ENCODE assay signal across 8 mouse cellular contexts in genomic region chr16:94519028-94519427, GRCm38 (mm10). TPM values are rescaled to one million over a fixed set of nuclear protein-coding genes. Genes with fewer than 3 reads are reported as not detected.
A peak's percentile ranks its signal among the peaks of the same experiment; 100 is the strongest.
DNase-seq lines count a peak whose midpoint lies in the region; ATAC-seq and TF ChIP-seq lines count a peak whose summit lies in the region.

No protein-coding gene starts in this region.

- H3K36me3 ChIP-seq in kidney, postnatal 0 days (ENCODE audit: insufficient read depth, low read length), result no peaks in the 10 kb centered on the region

- peak overlapping the region; percentile 68 for H3K27ac ChIP-seq in kidney, postnatal 0 days

- TF ChIP-seq CTCF in kidney, postnatal 0 days (IDR thresholded peaks at IDR 0.05; ENCODE audit: low read depth), result no peak

- 29% methylated on average over 6 of the region's 6 CpGs for WGBS in kidney, postnatal 0 days

- peaks cover 12% of the 10 kb centered on the region; the same call in 1 of the 2 replicates for H3K4me1 ChIP-seq in kidney, postnatal 0 days (replicated peaks; ENCODE audit: insufficient read depth, low read length)

- ATAC-seq in kidney, postnatal 0 days (replicated peaks; ENCODE audit: low FRiP score, low read depth), result peak; percentile 58

- no peak overlapping the region for H3K9ac ChIP-seq in kidney, postnatal 0 days (ENCODE audit: low read depth, low read length)

- no peak overlapping the region for H3K4me2 ChIP-seq in kidney, postnatal 0 days (ENCODE audit: low read length)

- H3K4me3 ChIP-seq in kidney, postnatal 0 days (replicated peaks; ENCODE audit: low read depth, low read length), result no peak overlapping the region

- no peaks in the 10 kb centered on the region for H3K9me3 ChIP-seq in kidney, postnatal 0 days (replicated peaks; ENCODE audit: low read length)

- H3K27me3 ChIP-seq in kidney, postnatal 0 days (ENCODE audit: insufficient read depth, low read length), result no peaks in the 10 kb centered on the region

- DNase-seq in adrenal gland, postnatal 14 days, result peak; percentile 35
- no peak for DNase-seq in adrenal gland, adult 8-10 months
- DNase-seq in heart, adult 8-10 months (ENCODE audit: low spot score), result peak; percentile 72
- peak; percentile 86 for DNase-seq in kidney, postnatal 0 days (ENCODE audit: low spot score)
- peak; percentile 71 for DNase-seq in lung, postnatal 25 days (ENCODE audit: low spot score)
- DNase-seq in c-Kit-positive CD71-positive TER-119-positive erythroid progenitor cells, embryonic 14.5 days (ENCODE audit: low spot score), result no peak
- no peak for DNase-seq in cerebellum, postnatal 36 days
- DNase-seq in cerebellum, postnatal 14 days, result no peak

RNA-seq across cellular contexts. Expression of gene Vps26c, which starts 7.6 kb away (rescaled TPM):
- total RNA-seq in adrenal gland, postnatal 14 days (2021), result 49.1 and 50.4 TPM in 2 replicates
- total RNA-seq in adrenal gland, adult 8-10 months (2022), result 10 to 100 TPM; 54.3 to 68.1 (median 64.4) TPM
- total RNA-seq in heart, adult 8-10 months (2022), result 10 to 100 TPM; 19.9 to 23.4 (median 22.0) TPM
- 42.3 and 48.9 TPM in 2 replicates for polyA plus RNA-seq in kidney, postnatal 0 days (2015; fragmentation: Nextera tagmentation; extraction: Ambion mirVana)

RNA-seq across cellular contexts. Expression of gene Dyrk1a, which starts 50.8 kb away (rescaled TPM):
- total RNA-seq in adrenal gland, postnatal 14 days (2021), result 61.3 and 65.3 TPM in 2 replicates
- total RNA-seq in adrenal gland, adult 8-10 months (2022), result 10 to 100 TPM; 62.2 to 78.6 (median 69.6) TPM
- total RNA-seq in heart, adult 8-10 months (2022), result 10 to 100 TPM; 70.5 to 87.1 (median 79.0) TPM
- 8.5 and 8.6 TPM in 2 replicates for polyA plus RNA-seq in kidney, postnatal 0 days (2015; fragmentation: Nextera tagmentation; extraction: Ambion mirVana)

Comparison
In these comparisons a context has a peak if more than half of its experiments do, and no peak if none do; other contexts are left out.
1. DNase-seq: peak in adrenal gland, postnatal 14 days (single experiment), heart, adult 8-10 months (single experiment), kidney, postnatal 0 days (single experiment) and lung, postnatal 25 days (single experiment); none in adrenal gland, adult 8-10 months (single experiment), c-Kit-positive CD71-positive TER-119-positive erythroid progenitor cells, embryonic 14.5 days (single experiment), cerebellum, postnatal 36 days (0 of 2) and cerebellum, postnatal 14 days (0 of 2).